35 mouse cellular contexts compared by ENCODE assay signal in the genomic region with DNA sequence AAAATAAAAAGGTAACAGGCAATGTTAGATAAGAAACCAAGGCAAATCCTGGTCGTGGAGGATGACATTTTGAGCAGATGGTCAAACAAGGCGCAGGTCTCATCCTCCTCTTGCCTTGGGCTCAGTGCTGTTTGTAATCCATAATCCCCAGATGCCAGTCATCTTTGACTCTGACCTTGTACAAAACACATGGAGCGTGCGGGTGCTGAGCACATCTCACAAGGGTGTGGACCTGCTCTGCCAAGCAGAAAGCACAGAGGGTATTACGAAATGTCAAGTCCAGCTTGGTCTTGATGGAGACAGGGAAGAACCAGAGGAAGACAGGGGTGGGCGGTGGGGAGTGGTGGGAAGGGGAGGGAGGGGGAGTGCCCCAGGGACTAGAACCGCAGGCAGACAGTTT.
"Had no signal": no experiment of that assay in that cellular context is flagged by ENCODE, and none has a peak within 500 bp of the region (broad histone marks: within the 10 kb centered on the region; RNA-seq: fewer than 3 reads in every experiment).

No protein-coding gene starts in this region.

- H3K4me2 ChIP-seq: heart, embryonic 11.5 days; heart, embryonic 12.5 days; heart, embryonic 13.5 days; heart, embryonic 15.5 days; hindbrain, embryonic 12.5 days; hindbrain, embryonic 13.5 days; hindbrain, embryonic 14.5 days; hindbrain, embryonic 15.5 days; intestine, embryonic 15.5 days; kidney, embryonic 15.5 days had no signal

- H3K36me3 ChIP-seq: heart, embryonic 12.5 days; heart, embryonic 13.5 days; heart, embryonic 15.5 days; hindbrain, embryonic 10.5 days; hindbrain, embryonic 12.5 days; hindbrain, embryonic 13.5 days; hindbrain, embryonic 15.5 days; intestine, embryonic 15.5 days; kidney, embryonic 15.5 days had no signal

- DNase-seq: heart, postnatal 10 days; heart, postnatal 14 days; heart, postnatal 36 days; heart, postnatal 4 days; kidney, adult 11 months; kidney, adult 18-20 months; kidney, adult 2 months; kidney, adult 8-10 months; kidney, adult 9 months; kidney, postnatal 10 days; kidney, postnatal 14 days; kidney, postnatal 25 days; kidney, postnatal 36 days; kidney, postnatal 4 days; layer of hippocampus, adult 9-11 months; layer of hippocampus, postnatal 36 days had no signal

- H3K4me3 ChIP-seq: heart, embryonic 12.5 days; heart, embryonic 13.5 days; heart, embryonic 15.5 days; hindbrain, embryonic 10.5 days; hindbrain, embryonic 12.5 days; hindbrain, embryonic 13.5 days; hindbrain, embryonic 15.5 days; intestine, embryonic 15.5 days; kidney, embryonic 15.5 days; layer of hippocampus, adult 2 months; left cerebral cortex, adult 2 months had no signal

- ATAC-seq: hindbrain, embryonic 16.5 days; hindbrain, postnatal 0 days; inflammation-experienced regulatory T-cells, adult 6 months; intestine, embryonic 15.5 days; intestine, embryonic 16.5 days; intestine, postnatal 0 days had no signal

- H3K27ac ChIP-seq: heart, embryonic 13.5 days; heart, embryonic 15.5 days; hindbrain, embryonic 10.5 days; hindbrain, embryonic 12.5 days; hindbrain, embryonic 13.5 days; hindbrain, embryonic 14.5 days; hindbrain, embryonic 15.5 days; hindbrain, postnatal 0 days; intestine, embryonic 15.5 days; kidney, embryonic 15.5 days; kidney, postnatal 0 days; layer of hippocampus, adult 2 months; left cerebral cortex, adult 2 months had no signal

- H3K27me3 ChIP-seq: heart, embryonic 12.5 days; hindbrain, embryonic 12.5 days; hindbrain, embryonic 13.5 days; hindbrain, embryonic 15.5 days; intestine, embryonic 15.5 days; kidney, embryonic 15.5 days had no signal

- H3K4me1 ChIP-seq: heart, embryonic 12.5 days; heart, embryonic 13.5 days; heart, embryonic 15.5 days; hindbrain, embryonic 10.5 days; hindbrain, embryonic 12.5 days; hindbrain, embryonic 13.5 days; hindbrain, embryonic 15.5 days; intestine, embryonic 15.5 days; kidney, embryonic 15.5 days had no signal

- H3K9me3 ChIP-seq: hindbrain, embryonic 15.5 days; intestine, embryonic 15.5 days; kidney, embryonic 15.5 days had no signal

- H3K9ac ChIP-seq: heart, embryonic 12.5 days; heart, embryonic 13.5 days; heart, embryonic 15.5 days; hindbrain, embryonic 12.5 days; hindbrain, embryonic 13.5 days; hindbrain, embryonic 14.5 days; hindbrain, embryonic 15.5 days; intestine, embryonic 15.5 days; kidney, embryonic 15.5 days had no signal
